Mouse (Mus musculus): Measurements from ENCODE around the gene Six5. TPM values are rescaled to one million over a fixed set of nuclear protein-coding genes. Genes with fewer than 3 reads are reported as not detected.

Gene Six5
- total RNA-seq, 2 experiments from 2014 or later, result 14.0 to 15.6 TPM

- no peak for DNase-seq
These were observed 53.2 kb downstream of the Six5 start for GRCm38 (mm10) chr7:19147497-19148045.

Small RNA genes lying within 50 kb of the gene (microRNA-seq; reads per million reads assigned to microRNA genes)
- gene Mir3100, result 2.0 reads per million

Other genes starting within 250 kb of the Six5 start
- gene Pglyrp1, start 223.3 kb upstream of the Six5 start, total RNA-seq (2021), result 1 to 10 TPM in 1 of 2 experiments, under 1 TPM in 1; 0.56 to 1.3 TPM
- gene Ccdc61, start 184.2 kb upstream of the Six5 start, total RNA-seq (2021), result 10 to 100 TPM; 11.5 to 12.1 TPM
- 1 to 10 TPM; 3.7 to 5.4 TPM for gene Nova2, start 168.7 kb upstream of the Six5 start, total RNA-seq (2021)
- not detected for gene Nanos2, start 107.2 kb upstream of the Six5 start, total RNA-seq (2021)
- 10 to 100 TPM; 10.3 to 12.2 TPM for gene Mypop, start 103.3 kb upstream of the Six5 start, total RNA-seq (2021)
- 10 to 100 TPM; 47.0 to 47.5 TPM for gene Irf2bp1, start 90.5 kb upstream of the Six5 start, total RNA-seq (2021)
- not detected for gene Foxa3, start 71.1 kb upstream of the Six5 start, total RNA-seq (2021)
- gene Sympk, start 70.2 kb upstream of the Six5 start, total RNA-seq (2021), result 100 to 1,000 TPM in 1 of 2 experiments, 10 to 100 TPM in 1; 88.7 to 102 TPM
- not detected for gene Rsph6a, start 39.9 kb upstream of the Six5 start, total RNA-seq (2021)
- 10 to 100 TPM; 53.8 to 57.1 TPM for gene Dmwd, start 18.4 kb upstream of the Six5 start, total RNA-seq (2021)
- 100 to 1,000 TPM in 1 of 2 experiments, 10 to 100 TPM in 1; 81.5 to 110 TPM for gene Dmpk, start 10.7 kb upstream of the Six5 start, total RNA-seq (2021)
- not detected for gene Gm4969, start 23.8 kb downstream of the Six5 start, total RNA-seq (2021)
- 10 to 100 TPM; 11.5 to 13.1 TPM for gene Fbxo46, start 25.3 kb downstream of the Six5 start, total RNA-seq (2021)
- gene Qpctl, start 54.7 kb downstream of the Six5 start, total RNA-seq (2021), result 10 to 100 TPM; 17.4 to 18.8 TPM
- 100 to 1,000 TPM in 1 of 2 experiments, 10 to 100 TPM in 1; 96.5 to 105 TPM for gene Snrpd2, start 55.1 kb downstream of the Six5 start, total RNA-seq (2021)
- under 1 TPM; 0.40 to 0.56 TPM for gene Gipr, start 71.5 kb downstream of the Six5 start, total RNA-seq (2021)
- gene Eml2, start 81.8 kb downstream of the Six5 start, total RNA-seq (2021), result 10 to 100 TPM; 45.2 to 65.2 TPM
- gene Gpr4, start 117.9 kb downstream of the Six5 start, total RNA-seq (2021), result 10 to 100 TPM in 1 of 2 experiments, 1 to 10 TPM in 1; 5.9 to 12.9 TPM
- 10 to 100 TPM; 31.7 to 37.4 TPM for gene Opa3, start 133.7 kb downstream of the Six5 start, total RNA-seq (2021)
- gene Vasp, start 177.2 kb downstream of the Six5 start, total RNA-seq (2021), result 10 to 100 TPM; 45.4 to 55.0 TPM
- not detected for gene Ppm1n, start 185.5 kb downstream of the Six5 start, total RNA-seq (2021)
- 1 to 10 TPM; 4.6 to 5.1 TPM for gene Rtn2, start 188.0 kb downstream of the Six5 start, total RNA-seq (2021)
- 10 to 100 TPM; 11.2 to 23.6 TPM for gene Fosb, start 215.5 kb downstream of the Six5 start, total RNA-seq (2021)